Mouse (Mus musculus) hindlimb bud, embryonic 11.5 days (tissue): ENCODE measurements at regions not wholly inside any gene's neighbourhood (a gene's known extent, or its start where the extent isn't known, plus 50 kb on each side); places are given as distances from the start of the nearest gene placed in this dataset.
"Not testable (repeated sequence)": the region's sequence is repeated elsewhere in the genome, so short reads cannot be mapped to it uniquely, and the experiment has no call there.

Experiments used
- DNase-seq: peaks from one replicate; pipeline ENCODE4 v3.0.0-alpha.2; 2012; ENCODE audit warnings: low read depth, low spot score; ENCODE audit errors: extremely low spot score

DNA sequence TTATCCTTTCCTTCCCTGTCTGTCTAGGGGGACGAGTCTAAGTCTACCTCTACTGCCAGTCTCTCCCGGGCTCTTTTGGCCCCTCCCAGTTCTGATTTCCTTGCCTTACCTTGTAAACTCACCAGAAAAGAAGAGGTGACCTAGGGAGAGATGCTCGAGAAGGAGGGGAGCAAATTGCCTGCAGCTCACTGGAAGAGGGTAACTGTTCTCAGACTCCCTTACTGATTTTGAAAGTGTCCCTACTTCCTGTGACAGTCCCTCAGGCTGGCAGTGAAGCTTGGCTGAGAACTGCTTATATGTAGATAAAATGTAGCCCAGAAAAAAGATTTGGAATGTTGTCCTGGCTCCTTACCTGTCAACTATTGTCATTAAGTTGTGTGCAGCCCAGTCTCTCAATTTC, 180.6 kb upstream of the Tab2 start:
- no peak for DNase-seq

DNA sequence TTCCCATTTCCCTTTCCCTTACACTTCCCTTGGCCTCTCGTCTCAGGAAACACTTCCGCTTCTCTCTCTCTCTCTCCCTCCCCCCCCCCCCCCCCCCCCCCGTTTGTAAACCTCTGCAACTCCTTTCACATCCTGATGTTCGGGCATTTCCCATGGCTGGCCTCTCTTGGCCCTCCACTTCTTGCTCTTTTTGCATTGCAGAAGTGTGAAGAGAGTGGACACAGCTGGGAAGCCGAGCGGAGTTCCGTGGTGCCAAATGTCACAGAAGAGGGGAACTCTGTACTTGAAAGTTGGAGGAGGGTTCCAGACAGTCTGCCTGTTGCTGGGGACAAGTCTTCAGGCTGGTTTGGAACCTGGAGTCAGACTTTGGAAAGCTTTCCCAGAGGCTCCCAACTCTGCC, 179.2 kb upstream of the Tab2 start:
- DNase-seq: no peak

DNA sequence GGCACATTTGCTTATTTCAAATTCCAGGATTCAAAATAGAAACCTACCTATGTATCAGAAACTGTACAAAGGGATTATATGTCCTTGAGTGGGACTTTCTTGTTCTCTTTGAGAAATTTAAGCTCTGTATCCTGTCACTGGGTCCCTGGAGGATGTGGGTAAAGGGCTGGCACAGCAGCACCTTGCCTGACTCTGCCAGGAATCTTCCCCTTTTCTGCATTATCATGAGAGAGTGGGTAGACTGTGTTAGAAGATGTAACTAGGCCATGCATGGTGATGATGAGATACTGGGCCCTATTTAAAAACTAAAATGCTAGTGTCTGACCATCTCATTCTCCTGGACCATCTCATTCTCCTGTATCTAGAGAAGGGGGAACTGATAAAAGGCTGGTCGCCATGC, 178.4 kb upstream of the Tab2 start:
- no peak for DNase-seq

DNA sequence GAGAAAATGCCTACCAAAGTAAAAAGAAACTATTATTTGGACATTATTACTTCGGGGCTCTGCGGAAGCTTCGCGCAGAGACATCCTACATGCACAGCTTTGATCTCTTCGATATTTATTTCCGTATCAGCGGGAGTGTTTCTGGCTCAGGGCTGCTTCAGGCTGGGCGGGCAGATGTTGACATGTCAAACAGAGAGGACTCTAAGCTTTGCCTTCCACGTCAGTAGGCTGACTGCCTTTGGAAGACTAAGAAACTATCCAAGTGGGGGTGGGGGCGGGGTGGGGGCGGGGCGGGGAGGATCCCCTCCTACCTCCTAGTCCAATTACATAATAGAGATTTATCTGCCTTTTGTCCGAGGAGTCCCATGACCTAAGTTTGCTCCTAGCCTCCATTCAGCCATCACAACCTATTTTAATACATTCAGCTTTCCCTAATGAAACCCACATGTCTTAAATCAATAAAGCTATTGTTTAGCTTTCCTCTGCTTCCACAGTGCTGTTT, 177.5 kb upstream of the Tab2 start:
- DNase-seq: peak; percentile 53

DNA sequence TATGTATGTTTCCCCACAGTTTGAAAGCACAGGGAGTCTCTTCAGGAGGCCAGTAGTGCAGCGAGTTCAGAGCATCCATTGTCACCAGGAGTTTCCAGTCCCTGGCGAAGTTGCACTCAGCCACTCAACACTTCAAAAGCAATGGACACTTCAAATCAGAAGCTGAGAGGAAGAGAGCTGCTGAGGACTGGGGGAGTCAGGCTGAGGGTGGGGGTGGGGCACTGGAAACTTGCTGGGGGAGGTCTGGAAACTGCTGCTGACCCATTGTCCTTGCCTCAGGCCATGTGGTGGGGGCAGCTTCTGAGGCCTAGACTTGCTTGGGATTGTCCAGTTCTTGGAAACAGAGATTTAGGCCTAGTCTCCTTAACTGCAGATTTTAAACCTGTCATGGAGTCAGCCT, 176.8 kb upstream of the Tab2 start:
- no peak for DNase-seq

DNA sequence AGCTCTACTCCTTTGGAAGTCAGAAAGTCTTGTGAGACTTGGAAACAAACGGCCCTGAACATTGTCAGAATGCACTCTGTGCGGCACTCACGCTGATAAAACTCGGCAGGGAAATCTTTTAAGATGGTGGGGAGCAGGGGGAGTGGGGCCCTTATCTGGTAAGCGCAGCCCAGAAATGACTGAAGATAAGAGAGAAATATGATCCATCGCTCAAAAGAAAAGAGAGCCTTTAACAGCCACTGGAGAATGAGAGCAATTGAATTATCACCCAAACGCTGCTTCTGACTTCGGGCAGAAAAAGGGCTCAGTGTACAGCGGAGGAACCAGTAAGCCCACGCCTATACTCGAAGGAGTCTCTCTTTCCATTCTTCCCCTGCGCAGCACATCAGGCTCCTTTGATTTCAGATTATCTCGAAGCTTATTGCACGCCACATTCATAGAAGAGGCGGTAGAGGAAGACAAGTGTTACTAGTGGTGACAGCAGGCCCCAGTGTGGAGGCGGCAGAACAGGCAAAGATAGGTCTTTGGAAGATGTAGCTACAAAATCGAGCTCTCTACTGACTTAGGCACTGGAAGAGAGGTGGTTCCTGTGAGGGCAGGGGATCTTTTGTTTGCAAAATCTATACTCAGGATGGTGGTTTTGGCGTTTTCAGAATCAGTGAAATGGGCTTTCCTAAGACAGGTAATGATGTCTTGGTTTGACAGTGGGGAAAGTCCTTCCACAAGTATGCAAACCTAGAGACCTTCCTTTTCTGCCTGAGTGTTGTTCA, 174.6 kb upstream of the Tab2 start:
- no peak for DNase-seq

DNA sequence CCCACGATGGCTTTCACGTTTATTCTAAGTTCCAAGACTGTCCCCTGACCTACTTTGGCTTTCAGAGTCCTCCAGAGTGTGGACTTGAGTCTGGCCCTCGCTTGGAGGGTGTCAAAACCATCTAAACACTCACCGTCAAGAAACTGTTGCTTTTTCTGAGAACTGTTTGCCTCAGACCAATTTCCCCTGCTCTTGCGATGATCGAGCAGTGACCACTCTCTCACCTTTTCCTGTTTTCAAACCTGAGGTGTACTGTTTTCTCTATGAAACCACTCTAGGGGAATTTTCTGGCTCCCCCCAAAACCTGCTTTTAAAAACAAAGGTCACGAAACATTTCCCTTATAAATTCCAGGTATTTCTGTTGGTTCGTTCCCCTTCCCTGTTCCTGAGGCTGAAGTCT, 174.0 kb upstream of the Tab2 start:
- no peak for DNase-seq

DNA sequence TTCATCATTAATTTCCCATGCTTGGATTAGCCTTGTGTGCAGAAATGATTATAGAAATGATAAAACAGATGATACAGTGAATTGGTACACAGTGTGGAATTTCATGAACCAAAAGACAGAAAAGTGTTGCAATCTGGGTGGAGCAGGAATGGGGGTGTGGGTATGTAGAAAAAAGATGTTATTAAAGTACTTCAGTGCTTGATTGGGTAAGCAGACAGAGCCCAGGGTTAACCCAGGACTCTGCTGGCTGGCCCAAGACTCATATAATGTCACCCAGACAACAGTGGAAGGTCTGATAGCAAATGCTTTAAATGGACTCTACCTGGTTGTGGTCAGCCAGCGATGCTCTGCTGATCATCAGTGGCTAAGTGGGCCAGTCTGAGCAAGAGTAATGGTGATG, 168.1 kb upstream of the Tab2 start:
- DNase-seq: no peak

DNA sequence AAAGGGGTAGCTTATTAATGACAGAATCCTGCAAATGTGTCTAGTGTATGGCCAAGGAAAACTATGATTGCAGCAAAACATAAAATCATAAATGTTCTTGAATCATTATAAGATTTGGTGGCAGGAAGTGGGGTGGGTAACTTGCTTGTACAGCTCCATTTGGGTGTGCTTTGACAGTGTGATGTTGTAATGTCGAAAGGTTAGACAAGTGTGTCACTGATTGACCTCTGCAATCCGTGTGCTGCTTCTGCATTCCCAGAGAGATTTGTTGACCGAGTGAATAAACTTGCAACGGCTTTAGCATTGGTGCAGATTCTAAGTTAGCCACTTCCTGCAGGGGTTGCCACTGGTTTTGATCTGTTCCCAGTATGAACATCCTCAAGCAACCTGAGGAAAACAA, 165.9 kb upstream of the Tab2 start:
- DNase-seq: no peak

DNA sequence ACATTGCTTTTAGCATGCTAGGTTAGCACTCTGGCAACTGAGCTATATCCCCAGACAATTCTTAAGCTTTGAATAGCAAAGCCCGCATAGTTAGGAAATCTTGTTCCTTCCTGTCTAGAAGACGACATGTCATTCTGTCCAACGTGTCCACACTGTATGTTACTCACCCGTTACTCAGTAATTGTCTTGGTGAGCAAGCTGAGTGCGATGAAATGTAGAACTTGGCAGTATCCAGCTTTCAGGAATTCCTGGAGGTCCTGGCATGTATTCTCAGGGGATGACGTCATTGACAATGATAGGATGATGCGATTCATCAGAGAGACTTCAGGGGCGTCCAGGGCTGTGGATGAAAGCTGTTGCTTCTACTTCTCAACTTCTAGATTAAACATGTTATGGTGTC, 160.8 kb upstream of the Tab2 start:
- no peak for DNase-seq

DNA sequence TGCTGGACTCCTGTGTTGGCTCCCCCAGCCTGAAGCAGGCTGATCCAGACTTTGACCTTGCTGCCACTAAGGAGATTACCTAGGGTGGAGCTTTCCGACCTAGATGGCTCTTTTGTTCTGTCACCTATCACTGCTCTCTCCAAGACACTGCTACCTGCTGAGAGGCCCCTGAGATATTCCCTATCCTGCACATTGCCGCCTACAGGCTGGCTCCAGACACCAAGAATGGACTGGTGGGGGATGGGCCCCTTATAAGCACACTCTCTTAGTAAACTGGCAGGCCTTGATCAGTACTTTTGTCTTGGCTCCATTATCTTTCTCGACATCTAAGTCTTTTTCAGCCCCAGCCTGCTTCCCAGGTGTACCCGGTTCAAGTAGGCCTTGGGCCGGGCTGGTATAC, 158.9 kb upstream of the Tab2 start:
- DNase-seq: not testable (repeated sequence)

DNA sequence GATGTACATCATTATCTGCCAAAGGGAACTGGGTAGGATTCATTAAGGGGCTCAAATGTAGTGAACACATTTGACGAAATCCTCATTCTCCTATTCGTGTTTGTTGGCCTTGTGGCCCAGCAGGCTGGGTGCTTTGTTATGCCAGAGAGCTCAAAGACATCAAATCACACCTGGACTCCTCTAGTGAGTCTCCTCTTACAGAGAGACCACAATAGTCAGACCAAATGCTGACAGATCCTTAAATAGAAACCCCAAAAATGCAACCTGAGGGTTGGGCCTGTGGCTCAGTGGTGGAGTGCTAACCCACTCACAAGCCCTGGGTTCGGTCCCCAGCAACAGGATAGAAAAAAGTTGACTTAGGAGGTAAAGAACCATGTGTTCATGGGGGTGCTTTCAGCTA, 158.5 kb upstream of the Tab2 start:
- no peak for DNase-seq

DNA sequence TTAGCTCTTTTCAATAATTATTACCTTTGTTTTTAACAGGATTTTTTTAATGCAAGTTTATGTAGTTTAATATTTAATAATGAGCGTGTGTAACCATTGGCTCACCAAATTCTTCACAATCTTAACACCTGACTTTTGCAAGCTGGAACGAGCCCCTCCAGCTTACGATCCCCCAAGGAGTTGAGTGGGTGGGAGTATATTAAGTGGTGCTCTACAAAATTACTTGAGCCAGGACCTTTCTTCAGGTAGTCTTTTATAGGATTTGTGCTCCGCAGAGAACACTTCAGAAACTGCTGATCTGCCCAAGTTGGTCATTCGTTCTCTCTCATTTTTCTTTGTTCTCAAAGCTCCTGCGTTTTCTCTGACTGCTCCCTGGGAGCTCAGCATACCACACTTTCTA, 144.5 kb upstream of the Tab2 start:
- DNase-seq: no peak

DNA sequence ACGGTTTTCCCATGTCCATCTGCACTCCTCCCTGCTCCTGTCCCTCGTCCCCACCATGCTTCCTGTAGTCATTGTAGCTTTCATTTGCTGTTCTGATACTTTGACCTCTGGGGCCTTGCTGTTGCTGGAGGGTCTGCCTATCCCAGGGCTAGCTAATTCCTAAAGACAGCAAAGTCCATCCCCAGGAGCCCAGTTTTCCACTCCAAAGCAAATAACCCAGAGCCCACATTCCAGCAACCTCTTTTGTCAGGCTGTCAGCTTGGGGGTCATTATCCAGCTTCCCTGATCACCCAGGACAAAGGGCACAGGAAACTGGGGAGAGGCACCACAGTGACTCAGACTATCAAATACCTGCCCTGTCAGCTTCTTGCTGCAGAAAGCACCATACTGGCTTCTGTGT, 139.9 kb upstream of the Tab2 start:
- DNase-seq: no peak

DNA sequence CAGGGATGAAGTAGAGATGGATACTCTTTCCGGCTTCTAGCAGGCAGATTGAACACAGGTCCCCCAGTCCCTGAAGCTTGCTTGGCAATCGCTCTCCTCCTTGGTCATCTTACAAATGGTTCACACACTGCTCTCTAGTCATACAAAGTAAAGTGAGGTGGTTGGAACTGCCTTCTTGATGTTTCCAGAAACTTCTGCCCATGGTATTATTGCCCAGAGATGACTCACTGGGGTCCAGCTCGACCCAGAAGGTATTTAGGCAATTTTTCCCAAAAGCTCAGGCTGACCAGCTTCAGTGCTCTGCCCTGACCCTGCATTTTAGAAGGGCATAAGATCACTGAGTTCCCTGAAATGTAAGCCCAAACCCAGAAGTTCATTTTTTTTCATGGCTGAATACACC, 139.2 kb upstream of the Tab2 start:
- no peak for DNase-seq

DNA sequence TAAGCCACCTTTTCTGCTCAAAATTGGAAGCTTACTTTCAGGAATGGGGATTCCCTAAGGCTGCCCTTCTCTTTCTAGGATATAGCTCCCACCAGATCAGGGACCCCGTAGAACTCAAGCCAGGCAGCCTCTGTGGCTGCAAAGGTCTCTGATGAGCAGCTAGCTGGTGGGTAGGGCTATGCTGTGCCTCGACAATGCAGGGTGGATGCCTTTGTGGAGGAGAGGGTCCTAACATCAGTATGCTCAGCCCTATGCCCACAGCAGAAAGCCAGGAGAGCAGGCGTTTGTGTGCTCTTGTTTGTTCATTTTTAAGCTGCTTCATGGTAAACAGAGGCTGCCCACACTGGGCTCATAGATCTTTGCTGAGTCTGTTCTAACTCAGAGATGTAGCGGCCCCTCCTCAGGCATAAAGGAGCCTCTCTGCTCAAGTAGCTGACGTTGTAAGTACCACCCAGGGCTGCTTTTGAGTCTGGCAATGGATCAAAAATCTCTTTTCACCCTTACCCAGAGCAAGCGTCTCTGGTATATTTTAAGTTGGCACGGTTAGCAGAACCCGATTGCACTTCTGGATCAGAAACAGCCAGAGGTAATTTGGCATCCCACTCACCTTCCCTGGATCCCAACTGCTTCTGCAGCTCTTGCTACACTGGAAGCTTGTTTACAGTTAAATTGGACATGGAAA, 136.0 kb upstream of the Tab2 start:
- DNase-seq: no peak

DNA sequence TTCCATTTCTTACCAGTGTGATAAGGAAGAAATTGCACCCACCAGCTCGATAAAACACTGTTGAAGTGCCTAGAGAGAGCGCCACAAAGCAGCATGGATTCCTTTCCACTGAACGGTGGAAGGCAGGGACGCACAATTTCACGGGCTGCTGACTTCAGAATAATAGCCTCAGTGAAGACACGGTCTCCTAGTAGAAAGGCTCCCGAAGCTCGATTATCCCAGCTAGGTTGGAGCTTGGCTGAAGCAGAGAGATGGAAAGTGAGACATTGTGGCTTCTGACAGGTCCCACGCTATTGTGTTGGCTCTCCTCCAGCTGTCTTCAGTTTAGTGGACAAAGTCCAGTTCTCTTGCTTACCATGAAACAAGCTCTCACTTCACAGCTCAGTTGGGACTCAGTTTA, 133.3 kb upstream of the Tab2 start:
- DNase-seq: no peak

DNA sequence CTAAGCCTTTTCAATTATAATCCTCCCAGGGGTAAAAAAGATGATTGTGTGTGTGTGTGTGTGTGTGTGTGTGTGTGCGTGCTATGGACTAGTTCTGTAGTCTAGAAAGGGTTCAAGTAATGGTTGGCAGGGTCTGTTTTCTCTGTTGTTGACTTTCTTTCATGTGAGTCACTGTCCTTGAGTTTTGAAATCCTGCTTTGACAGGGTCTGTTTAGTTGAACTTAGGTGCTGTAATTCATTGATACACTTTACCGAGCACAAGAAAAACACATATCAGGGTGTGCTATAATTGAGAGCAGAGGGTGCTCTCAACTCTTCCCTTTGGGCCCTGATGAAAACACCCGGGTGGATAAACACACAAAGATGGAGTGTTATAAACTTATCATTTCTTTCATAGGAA, 132.7 kb upstream of the Tab2 start:
- no peak for DNase-seq

DNA sequence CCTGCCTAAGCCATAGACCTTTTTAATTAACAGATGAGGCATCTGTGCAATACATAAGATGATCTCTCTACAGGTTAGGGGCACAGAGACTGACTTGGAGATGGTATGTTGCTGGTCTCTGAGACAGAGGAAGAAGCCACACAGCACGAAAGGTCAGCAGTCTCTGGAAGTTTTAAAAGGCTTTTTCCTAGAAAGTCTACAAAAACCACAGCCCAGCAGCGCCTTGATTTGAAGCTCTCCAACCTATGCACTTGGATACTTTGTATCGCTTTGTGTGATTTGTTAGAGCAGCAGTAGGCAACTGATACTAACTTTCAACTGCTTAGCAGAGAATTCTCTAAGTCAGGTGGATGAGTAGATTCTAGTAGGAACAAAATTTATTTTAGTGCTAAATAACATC, 132.3 kb upstream of the Tab2 start:
- no peak for DNase-seq

DNA sequence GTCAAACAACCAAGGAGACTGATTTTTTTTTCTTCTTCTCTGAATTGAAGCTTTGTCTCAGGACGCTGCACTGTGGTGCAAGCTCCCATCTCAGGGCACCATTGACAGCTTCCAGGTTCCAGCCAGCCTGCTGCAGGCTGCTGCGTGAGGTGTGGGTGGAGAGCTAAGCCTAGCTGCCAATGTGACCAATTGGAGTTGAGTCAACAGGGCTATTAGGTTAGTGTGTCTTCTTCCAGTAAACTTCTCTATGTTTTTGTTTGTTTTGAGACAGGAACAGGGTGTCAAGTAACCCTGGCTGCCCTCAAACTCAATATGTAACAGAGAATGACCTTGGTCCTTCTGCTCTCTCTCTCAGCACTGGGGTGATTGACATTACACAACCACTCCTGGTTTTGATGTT, 131.1 kb upstream of the Tab2 start:
- DNase-seq: no peak

DNA sequence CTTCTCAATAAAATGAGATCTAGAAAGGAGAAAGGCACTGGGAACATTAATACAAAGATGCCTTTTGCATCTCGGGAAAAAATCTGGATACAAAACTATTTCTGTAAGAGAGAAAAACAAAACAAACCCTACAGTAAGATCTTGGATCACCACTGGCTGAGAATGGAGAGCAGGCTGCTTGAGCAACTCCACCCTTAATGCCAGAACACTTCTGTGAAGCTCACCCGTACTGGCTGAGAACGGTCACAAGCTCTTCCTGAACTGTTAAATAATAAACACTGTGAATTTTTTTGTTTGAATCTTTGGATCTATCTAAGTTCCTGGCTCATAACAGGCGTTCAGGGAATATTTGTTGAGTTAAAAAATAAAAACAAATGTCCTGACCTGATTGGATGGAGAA, 130.4 kb upstream of the Tab2 start:
- no peak for DNase-seq

DNA sequence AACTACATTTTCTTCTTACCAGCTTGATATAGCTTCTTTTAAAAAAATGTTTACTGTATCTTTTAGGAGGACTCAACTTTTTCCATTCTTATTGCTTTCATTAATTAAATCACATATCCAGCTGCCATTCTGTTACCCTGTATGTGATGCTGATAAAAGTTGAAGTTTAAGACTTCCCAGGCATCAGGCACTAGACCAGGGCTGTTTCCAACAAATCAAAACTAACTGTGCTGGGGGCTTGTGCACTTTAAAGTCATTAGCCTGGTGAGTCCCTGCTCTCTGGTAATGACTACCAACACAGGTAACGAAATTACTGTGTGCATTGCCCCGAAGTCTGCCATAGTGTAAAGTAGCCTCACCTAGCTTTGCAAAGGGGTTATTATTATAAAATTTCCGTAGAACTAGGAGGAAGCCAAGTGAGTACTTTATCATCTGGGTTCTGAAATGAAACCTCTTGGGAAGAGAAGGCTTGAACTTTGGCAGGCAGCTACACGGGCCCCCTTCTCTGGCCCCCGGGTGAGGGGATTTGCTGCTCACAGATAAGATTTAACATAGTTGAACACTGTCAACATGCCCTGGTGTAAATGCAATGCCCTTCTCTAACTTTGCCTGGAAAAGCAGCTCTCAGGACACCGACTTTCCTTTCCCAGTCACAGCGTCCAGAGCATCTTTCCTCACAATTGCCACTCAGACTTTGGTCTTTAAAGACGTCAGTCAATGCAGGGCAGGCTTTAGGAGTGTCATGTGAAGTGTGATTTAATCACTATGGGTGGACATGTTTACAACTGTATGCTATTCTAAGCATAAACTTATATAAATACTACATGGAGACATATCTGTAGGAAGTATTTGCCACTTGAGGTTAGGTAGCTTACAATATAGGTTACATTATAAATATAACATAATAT, 122.1 kb upstream of the Tab2 start:
- no peak for DNase-seq
